Mouse (Mus musculus): ENCODE results near the gene Nudt2.

GRCm38 (mm10) chr4:41506906-41507305 lies 42.0 kb downstream of the Nudt2 start:
- TF ChIP-seq CTCF (conservative IDR thresholded peaks at IDR 0.05; ENCODE audit: low read length) (no peak), NANOG (IDR thresholded peaks at IDR 0.05; ENCODE audit: borderline replicate concordance, low read length) (no peak)
